Mouse (Mus musculus): ENCODE data around the gene Gh.
"Not testable (repeated sequence)": the region's sequence is repeated elsewhere in the genome, so short reads cannot be mapped to it uniquely, and the experiment has no call there.

The Gh gene

GRCm38 (mm10) chr11:106301765-106302164, at the start of gene Gh:
Gene Gh, minus strand, starts transcription at chr11:106301865.
- no peak for DNase-seq

- peak; percentile 32 for DNase-seq
Measured at GRCm38 (mm10) chr11:106351253-106351652, 49.6 kb upstream of the Gh start.

GRCm38 (mm10) chr11:106350853-106351252, 49.2 kb upstream of the Gh start:
- no peak for DNase-seq

GRCm38 (mm10) chr11:106349772-106350171, 48.1 kb upstream of the Gh start:
- DNase-seq, result no peak

- no peak for DNase-seq
Measured at GRCm38 (mm10) chr11:106344910-106345309, 43.2 kb upstream of the Gh start.

- DNase-seq, result no peak
Measured at GRCm38 (mm10) chr11:106340990-106341520, 39.4 kb upstream of the Gh start.

GRCm38 (mm10) chr11:106339323-106339722, 37.7 kb upstream of the Gh start:
- not testable (repeated sequence) for DNase-seq

GRCm38 (mm10) chr11:106338870-106339269, 37.2 kb upstream of the Gh start:
- no peak for DNase-seq

- DNase-seq, result no peak
Measured at GRCm38 (mm10) chr11:106338029-106338428, 36.4 kb upstream of the Gh start.

- no peak for DNase-seq
Measured at GRCm38 (mm10) chr11:106334066-106334465, 32.4 kb upstream of the Gh start.

- DNase-seq, result peak; percentile 58 to 61
Measured at GRCm38 (mm10) chr11:106332458-106332857, 30.8 kb upstream of the Gh start.

GRCm38 (mm10) chr11:106329682-106330081, 28.0 kb upstream of the Gh start:
- peak; percentile 55 to 65 for DNase-seq

GRCm38 (mm10) chr11:106329128-106329527, 27.5 kb upstream of the Gh start:
- no peak for DNase-seq

- DNase-seq, result no peak
Measured at GRCm38 (mm10) chr11:106328521-106328920, 26.9 kb upstream of the Gh start.

- no peak for DNase-seq
Measured at GRCm38 (mm10) chr11:106326475-106326874, 24.8 kb upstream of the Gh start.

GRCm38 (mm10) chr11:106325566-106326206, 24.0 kb upstream of the Gh start:
- peak; percentile 84 to 88 for DNase-seq

GRCm38 (mm10) chr11:106324858-106325257, 23.2 kb upstream of the Gh start:
- no peak for DNase-seq

- no peak for DNase-seq
Measured at GRCm38 (mm10) chr11:106318406-106319366, 17.0 kb upstream of the Gh start.

- no peak for DNase-seq
Measured at GRCm38 (mm10) chr11:106317801-106318200, 16.1 kb upstream of the Gh start.

- no peak for DNase-seq
Measured at GRCm38 (mm10) chr11:106316416-106316815, 14.8 kb upstream of the Gh start.

GRCm38 (mm10) chr11:106314333-106314812, 12.7 kb upstream of the Gh start, which contains the start of gene Cd79b:
Gene Cd79b, minus strand, starts transcription at chr11:106314762.
- DNase-seq, result no peak

- no peak for DNase-seq
Measured at GRCm38 (mm10) chr11:106313533-106313932, 11.9 kb upstream of the Gh start.

- DNase-seq, result no peak
Measured at GRCm38 (mm10) chr11:106310123-106310522, 8.5 kb upstream of the Gh start.
